Mouse (Mus musculus) embryonic facial prominence, embryonic 11.5 days (tissue): ENCODE results near the gene Stkld1. TPM values are rescaled to one million over a fixed set of nuclear protein-coding genes. Genes with fewer than 3 reads are reported as not detected.
A peak's percentile ranks its signal among the peaks of the same experiment; 100 is the strongest.

Experiments
- ATAC-seq: fragments of 200-750 bp; cut with Nextera tagmentation; replicated peaks from 2 replicates; pipeline ENCODE4 v1.8.0; 2017; ENCODE audit warnings: low read depth; ENCODE audit not compliant: insufficient number of reproducible peaks, low FRiP score, low TSS enrichment
- DNase-seq: peaks from one replicate; pipeline ENCODE4 v3.0.0-alpha.2; 2015; ENCODE audit warnings: low spot score
- H3K27ac ChIP-seq: fragments of 300-500 bp; sonication (generic); replicated peaks from 2 replicates; pipeline ENCODE4 v1.5.1; 2014; ENCODE audit warnings: mild to moderate bottlenecking, low read depth, low read length, control low read depth
- H3K27me3 ChIP-seq: fragments of 300-500 bp; sonication (generic); 2 replicates; pipeline ENCODE4 v1.6.1; 2014; ENCODE audit warnings: mild to moderate bottlenecking, low read length, moderate library complexity, mixed read lengths; ENCODE audit not compliant: control insufficient read depth, insufficient read depth
- H3K36me3 ChIP-seq: fragments of 300-500 bp; sonication (generic); replicated peaks from 2 replicates; pipeline ENCODE4 v1.6.1; 2014; ENCODE audit warnings: low read depth, mild to moderate bottlenecking, low read length, moderate library complexity, mixed read lengths; ENCODE audit not compliant: control insufficient read depth, insufficient read depth
- H3K4me1 ChIP-seq: fragments of 300-500 bp; sonication (generic); 2 replicates; pipeline ENCODE4 v1.6.1; 2014; ENCODE audit warnings: low read length, mixed read lengths; ENCODE audit not compliant: control insufficient read depth, insufficient read depth
- H3K4me2 ChIP-seq: fragments of 300-500 bp; sonication (generic); 2 replicates; pipeline ENCODE4 v1.6.1; 2014; ENCODE audit warnings: low read depth, mild to moderate bottlenecking, control low read depth, low read length, moderate library complexity
- H3K4me3 ChIP-seq: fragments of 300-500 bp; sonication (generic); 2 replicates; pipeline ENCODE4 v1.5.1; 2014; ENCODE audit warnings: low read depth, low read length, control low read depth
- H3K9ac ChIP-seq: fragments of 300-500 bp; sonication (generic); replicated peaks from 2 replicates; pipeline ENCODE4 v1.6.1; 2014; ENCODE audit warnings: mild to moderate bottlenecking, control low read depth, low read length
- H3K9me3 ChIP-seq: fragments of 300-500 bp; sonication (generic); replicated peaks from 2 replicates; pipeline ENCODE4 v1.6.1; 2016; ENCODE audit warnings: mild to moderate bottlenecking, low read length, inconsistent platforms, mixed read lengths; ENCODE audit not compliant: control insufficient read depth
- WGBS: fragments of 180-500 bp; shearing (Covaris S2); extraction: QIAGEN DNeasy Blood & Tissue Kit; methylation state at CpG from one replicate; pipeline ENCODE4 v1.1.7; 2014; 5-methylcytosine and 5-hydroxymethylcytosine counted together
- polyA plus RNA-seq: library from polyadenylated mRNA; unstranded; fragments of >200 nt; fragmentation: Nextera tagmentation; extraction: Ambion mirVana; gene quantifications from 2 replicates; pipeline ENCODE4 v1.2.1, GENCODE M21; 2014

Gene Stkld1
- polyA plus RNA-seq, 1 experiment from 2014 or later, result not detected

DNA sequence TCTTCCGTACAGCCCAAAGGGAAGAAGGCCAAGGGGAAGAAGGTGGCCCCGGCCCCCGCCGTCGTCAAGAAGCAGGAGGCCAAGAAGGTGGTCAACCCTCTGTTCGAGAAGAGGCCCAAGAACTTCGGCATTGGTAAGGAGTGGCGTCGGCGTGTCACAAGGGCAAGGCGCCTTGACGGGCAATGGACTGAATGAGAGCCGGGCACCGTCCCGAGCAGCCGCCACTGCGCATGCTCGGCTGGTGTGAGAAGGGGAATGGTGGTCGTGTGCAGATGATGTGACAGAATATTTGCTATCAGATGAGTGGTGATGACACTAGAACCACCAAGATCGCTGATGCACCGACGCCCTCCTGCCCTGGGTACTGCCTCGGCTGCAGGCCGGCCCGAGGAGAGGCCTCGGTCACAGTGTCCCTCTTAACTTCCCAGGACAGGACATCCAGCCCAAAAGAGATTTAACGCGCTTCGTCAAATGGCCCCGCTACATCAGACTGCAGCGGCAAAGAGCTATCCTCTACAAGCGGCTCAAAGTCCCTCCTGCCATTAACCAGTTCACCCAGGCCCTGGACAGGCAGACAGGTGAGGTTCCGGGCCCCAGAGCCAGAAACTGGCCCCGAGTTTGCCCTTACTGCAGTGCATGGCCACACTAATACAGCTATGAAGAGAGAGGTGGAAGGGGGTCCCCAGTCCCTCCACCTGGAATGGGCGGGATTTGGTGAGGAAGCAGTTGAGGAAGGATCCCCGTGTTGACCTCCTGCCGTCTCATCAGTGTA, 22.7 kb upstream of the Stkld1 start:
- ATAC-seq, result peak; percentile 26; the same call in 1 of the 2 replicates
- DNase-seq, result peak; percentile 61
- H3K27ac ChIP-seq, result peak overlapping the region; percentile 72
- H3K27me3 ChIP-seq, result no peaks in the 10 kb centered on the region
- peak overlapping the region; percentile 92 for H3K9ac ChIP-seq
- H3K4me3 ChIP-seq, result peak overlapping the region; percentile 87
- H3K36me3 ChIP-seq, result peaks cover 14% of the 10 kb centered on the region
- peak overlapping the region; percentile 79 for H3K4me2 ChIP-seq
- no peaks in the 10 kb centered on the region for H3K4me1 ChIP-seq
- no peaks in the 10 kb centered on the region for H3K9me3 ChIP-seq
- 1% methylated on average over 37 of the region's 37 CpGs for WGBS

DNA sequence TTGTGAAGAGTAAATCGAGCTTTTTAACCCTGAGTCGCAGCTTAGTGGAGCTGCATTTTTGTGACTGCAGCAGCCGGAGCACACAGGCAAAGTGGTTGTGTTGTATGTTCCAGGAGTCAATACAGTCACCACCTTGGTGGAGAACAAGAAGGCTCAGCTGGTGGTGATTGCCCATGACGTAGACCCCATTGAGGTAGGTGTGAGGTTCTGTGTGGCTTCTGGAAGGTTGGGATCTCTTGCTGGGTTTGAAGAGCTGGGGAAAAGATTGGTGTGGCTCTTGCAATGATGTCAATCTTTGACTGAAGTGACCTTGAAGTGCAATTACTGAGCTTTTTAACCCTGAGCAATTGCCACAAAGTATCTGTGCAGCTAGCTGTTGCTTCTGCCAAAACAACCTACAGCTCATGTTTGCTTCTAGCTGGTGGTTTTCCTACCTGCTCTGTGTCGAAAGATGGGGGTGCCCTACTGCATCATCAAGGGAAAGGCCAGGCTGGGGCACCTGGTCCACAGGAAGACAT, 21.5 kb upstream of the Stkld1 start:
- peaks cover 14% of the 10 kb centered on the region for H3K36me3 ChIP-seq
- H3K4me2 ChIP-seq, result peak overlapping the region; percentile 79
- DNase-seq, result no peak
- no peaks in the 10 kb centered on the region for H3K9me3 ChIP-seq
- 0 out of 2 replicates have a peak, but pooled peaks cover 1% of the 10 kb centered on the region for H3K4me1 ChIP-seq
- 73% methylated on average over 5 of the region's 5 CpGs for WGBS
- ATAC-seq, result no peak
- H3K9ac ChIP-seq, result peak overlapping the region; percentile 92
- peak overlapping the region; percentile 87 for H3K4me3 ChIP-seq
- no peaks in the 10 kb centered on the region for H3K27me3 ChIP-seq
- no peak overlapping the region for H3K27ac ChIP-seq

DNA sequence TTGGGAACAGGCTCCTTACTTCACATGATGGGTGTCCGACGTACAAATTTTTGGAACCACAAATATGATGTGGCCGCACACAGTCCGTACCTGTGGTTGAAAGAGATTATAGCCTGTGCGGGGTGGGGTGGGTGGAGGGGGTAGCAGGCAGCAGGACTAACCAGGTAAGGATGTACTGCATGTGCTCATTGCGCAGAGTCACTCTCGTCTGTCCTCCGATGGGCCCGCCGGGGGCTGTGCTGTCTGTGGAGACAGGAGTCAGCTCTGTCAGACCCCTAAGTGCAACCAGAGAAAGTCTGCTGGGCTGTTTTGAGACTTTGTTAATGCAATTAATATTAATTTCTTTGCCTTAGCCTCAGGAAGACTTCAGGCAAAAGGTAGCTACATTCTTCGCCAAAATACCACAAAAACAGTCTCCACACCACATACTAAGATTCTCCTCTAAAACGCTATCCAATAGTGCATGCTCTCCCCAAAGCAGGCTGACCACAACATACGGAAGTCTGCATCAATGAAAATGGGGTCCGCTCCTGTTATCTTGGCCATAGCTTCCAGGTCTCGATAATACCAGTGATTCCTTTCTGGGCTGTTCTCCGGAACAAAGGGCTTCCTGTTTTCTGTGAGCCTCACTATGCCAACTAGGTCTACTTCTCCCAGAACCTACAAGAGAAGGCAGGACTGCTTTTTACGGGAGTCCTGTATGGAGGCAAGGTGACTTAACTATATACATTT, 20.3 kb upstream of the Stkld1 start:
- H3K9ac ChIP-seq, result no peak overlapping the region
- H3K36me3 ChIP-seq, result peaks cover 12% of the 10 kb centered on the region
- H3K4me3 ChIP-seq, result no peak overlapping the region
- WGBS, result 82% methylated on average over 17 of the region's 17 CpGs
- H3K27ac ChIP-seq, result no peak overlapping the region
- ATAC-seq (no peak), DNase-seq (no peak)
- no peak overlapping the region for H3K4me2 ChIP-seq
- H3K4me1 ChIP-seq, result 0 out of 2 replicates have a peak, but pooled peaks cover 2% of the 10 kb centered on the region
- no peaks in the 10 kb centered on the region for H3K27me3 ChIP-seq
- H3K9me3 ChIP-seq, result no peaks in the 10 kb centered on the region

DNA sequence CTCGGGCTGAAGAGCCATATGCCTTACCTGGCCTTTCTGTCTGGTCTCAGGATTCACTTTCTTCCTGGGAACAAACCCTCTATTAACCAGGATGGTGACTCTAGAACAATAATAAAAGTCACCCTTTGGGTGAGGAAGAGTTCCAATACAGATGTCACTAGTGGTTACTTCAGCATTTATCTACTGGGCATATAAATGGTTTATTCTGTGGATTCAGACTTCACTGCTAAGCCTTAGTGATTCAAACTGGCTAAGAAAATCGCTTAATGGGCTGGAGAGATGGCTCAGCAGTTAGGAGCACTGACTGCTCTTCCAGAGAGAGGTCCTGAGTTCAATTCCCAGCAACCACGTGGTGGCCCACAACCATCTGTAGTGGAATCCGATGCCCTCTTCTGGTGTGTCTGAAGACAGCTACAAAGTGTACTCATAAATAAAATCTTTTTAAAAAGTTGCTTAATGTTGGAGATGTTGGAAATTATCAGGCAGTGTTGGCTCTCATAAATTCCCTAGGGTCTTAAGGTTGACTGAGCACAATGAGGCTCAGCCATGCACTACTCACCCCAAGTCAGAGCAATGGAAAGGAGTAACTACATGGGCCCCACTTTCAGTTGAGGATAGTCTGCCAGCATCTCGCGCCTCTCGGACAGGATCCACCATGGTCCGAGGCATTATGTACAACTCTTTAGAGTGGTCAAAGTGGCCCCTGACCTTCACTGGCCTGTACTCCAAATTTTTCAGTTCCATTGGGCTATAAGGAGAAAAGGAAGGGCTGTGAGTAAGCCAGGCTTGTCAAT, 19.5 kb upstream of the Stkld1 start:
- no peak overlapping the region for H3K4me3 ChIP-seq
- 0 out of 2 replicates have a peak, but pooled peaks cover 2% of the 10 kb centered on the region for H3K4me1 ChIP-seq
- DNase-seq (no peak), ATAC-seq (no peak)
- WGBS, result 62% methylated on average over 8 of the region's 8 CpGs
- no peaks in the 10 kb centered on the region for H3K9me3 ChIP-seq
- H3K36me3 ChIP-seq, result peaks cover 16% of the 10 kb centered on the region
- no peak overlapping the region for H3K4me2 ChIP-seq
- no peak overlapping the region for H3K9ac ChIP-seq
- H3K27ac ChIP-seq, result no peak overlapping the region
- no peaks in the 10 kb centered on the region for H3K27me3 ChIP-seq

DNA sequence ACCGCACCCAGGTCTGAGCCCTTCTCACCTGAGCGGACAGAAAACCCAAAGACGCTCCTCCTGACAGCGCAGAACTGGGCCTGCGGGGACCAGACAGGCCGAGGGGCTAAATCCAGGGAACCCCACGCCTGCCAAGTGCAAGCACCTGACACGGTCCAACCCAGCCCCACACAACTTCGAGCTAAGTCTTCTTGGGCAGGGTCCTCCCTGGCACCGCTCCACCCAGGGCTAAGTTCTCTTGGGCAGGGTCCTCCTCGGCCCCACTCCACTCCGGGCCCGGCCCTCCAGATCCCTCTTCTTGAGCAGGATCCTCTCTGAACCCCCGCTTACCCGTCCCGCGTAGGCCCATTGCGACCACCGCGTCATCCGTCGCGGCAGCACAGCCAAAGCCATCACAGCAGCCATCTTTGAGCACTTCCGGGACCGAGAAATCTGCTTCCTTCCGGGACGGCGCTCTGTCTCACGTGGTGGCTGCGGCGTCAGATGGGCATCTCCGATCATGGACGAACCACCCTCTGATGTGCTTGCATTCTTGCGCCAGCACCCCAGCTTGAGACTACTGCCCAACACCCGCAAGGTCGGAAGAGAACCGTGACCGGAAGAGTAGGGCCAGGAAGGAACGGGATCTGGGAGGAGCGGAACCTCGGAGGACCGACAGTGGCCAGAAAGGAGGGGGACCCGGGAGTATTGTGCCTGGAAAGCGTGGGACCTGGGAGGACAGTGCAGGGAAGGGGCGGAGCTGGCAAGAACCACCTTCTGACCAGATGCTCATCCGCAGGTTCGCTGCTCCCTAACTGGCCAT, 17.7 kb upstream of the Stkld1 start, which contains the start of the genes Surf2 and Surf1:
TSS of gene Surf2 (plus strand) at position 441 of the 802 bp plus-strand sequence.
TSS of gene Surf1 (minus strand) at position 604 of the 802 bp plus-strand sequence.
- Histone ChIP-seq H3K9me3 (no peaks in the 10 kb centered on the region), H3K4me2 (peak within 1 kb of the TSS; percentile 75), H3K4me1 (0 out of 2 replicates have a peak, but pooled peaks cover 2% of the 10 kb centered on the region), H3K27me3 (no peaks in the 10 kb centered on the region), H3K36me3 (peaks cover 18% of the 10 kb centered on the region), H3K27ac (peak within 1 kb of the TSS; percentile 47; the same call in 1 of the 2 replicates), H3K4me3 (peak within 1 kb of the TSS; percentile 75), H3K9ac (peak within 1 kb of the TSS; percentile 64)
- WGBS, result 2% methylated on average over 47 of the region's 47 CpGs
- ATAC-seq (peak; percentile 42; the same call in 1 of the 2 replicates), DNase-seq (peak; percentile 86)

DNA sequence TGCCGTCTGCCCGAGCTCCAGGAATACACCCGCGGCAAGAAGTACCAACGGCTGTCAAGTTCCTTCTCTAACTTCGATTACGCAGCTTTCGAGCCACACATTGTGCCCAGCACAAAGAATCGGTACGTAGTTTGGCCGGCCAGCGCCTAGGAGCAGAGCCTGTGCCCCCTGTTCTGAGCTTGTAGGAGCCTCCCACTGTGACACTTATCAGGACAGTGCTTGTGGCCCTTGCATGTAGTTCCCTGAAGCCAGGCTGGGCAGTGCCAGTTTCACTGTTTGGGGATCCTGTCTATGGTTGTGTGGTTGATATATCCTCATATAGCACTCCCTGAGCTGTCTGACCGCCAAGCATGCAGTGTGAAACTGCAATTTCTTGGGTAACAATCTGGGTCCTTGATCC, 17.1 kb upstream of the Stkld1 start:
- H3K4me1 ChIP-seq, result 0 out of 2 replicates have a peak, but pooled peaks cover 2% of the 10 kb centered on the region
- no peaks in the 10 kb centered on the region for H3K9me3 ChIP-seq
- H3K27me3 ChIP-seq, result no peaks in the 10 kb centered on the region
- ATAC-seq (0 out of 2 replicates have a peak, but pooled peaks have one; percentile 4), DNase-seq (no peak)
- H3K4me2 ChIP-seq, result peak overlapping the region; percentile 75
- H3K27ac ChIP-seq, result peak overlapping the region; percentile 47; the same call in 1 of the 2 replicates
- peaks cover 18% of the 10 kb centered on the region for H3K36me3 ChIP-seq
- H3K9ac ChIP-seq, result peak overlapping the region; percentile 64
- H3K4me3 ChIP-seq, result peak overlapping the region; percentile 75
- 4% methylated on average over 13 of the region's 13 CpGs for WGBS

DNA sequence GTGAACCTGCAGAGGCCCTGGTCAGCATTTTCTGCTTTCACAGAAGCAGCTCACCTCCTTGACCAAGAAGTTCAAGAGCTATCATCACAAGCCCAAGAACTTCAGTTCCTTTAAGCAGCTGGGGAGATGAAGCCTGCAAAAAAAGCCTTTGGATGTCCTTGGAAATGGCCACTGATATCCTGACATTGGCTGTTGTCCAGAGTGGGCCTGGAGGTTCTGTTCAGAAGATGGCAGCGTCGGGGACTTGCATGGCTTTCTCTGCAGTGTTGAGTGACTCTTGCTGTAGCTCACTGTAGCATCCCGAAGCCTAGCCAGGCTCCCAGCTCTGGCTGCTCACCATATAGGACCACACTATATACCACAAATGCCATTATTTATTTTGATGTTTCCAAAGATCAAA, 14.2 kb upstream of the Stkld1 start:
- WGBS, result 95% methylated on average over 3 of the region's 3 CpGs
- no peak for ATAC-seq
- peaks cover 17% of the 10 kb centered on the region for H3K36me3 ChIP-seq

More for the DNA sequence above, 14.2 kb upstream of the Stkld1 start:
- Histone ChIP-seq H3K27ac (no peak overlapping the region), H3K4me3 (no peak overlapping the region), H3K4me1 (0 out of 2 replicates have a peak, but pooled peaks cover 2% of the 10 kb centered on the region), H3K4me2 (no peak overlapping the region), H3K27me3 (no peaks in the 10 kb centered on the region), H3K9ac (no peak overlapping the region), H3K9me3 (no peaks in the 10 kb centered on the region)
- DNase-seq, result no peak
